Mouse (Mus musculus) gastrocnemius, postnatal 14 days (tissue): Measurements from ENCODE around the gene Wdr4. TPM values are rescaled to one million over a fixed set of nuclear protein-coding genes. Genes with fewer than 3 reads are reported as not detected.
"Not testable (repeated sequence)": the region's sequence is repeated elsewhere in the genome, so short reads cannot be mapped to it uniquely, and the experiment has no call there.

Experiments
- DNase-seq: peaks from one replicate; pipeline ENCODE4 v3.0.0; 2021; ENCODE audit warnings: mixed read lengths
- intact Hi-C: fragments of 180-260 bp; cut with DNase I; formaldehyde crosslinking; loops from one replicate; pipeline ENCODE4 v1.15.1; 2025; ENCODE audit warnings: low total_unique reads
- total RNA-seq, 2 experiments: library from RNA; stranded (reverse); gene quantifications; 2 replicates each; pipeline ENCODE4 v1.2.3; 2021

The Wdr4 gene
- total RNA-seq, 2 experiments from 2014 or later, result 6.7 to 7.9 TPM

- DNase-seq, result no peak
- intact Hi-C loops, result no loop called here
These were observed 21.2 kb upstream of the Wdr4 start for GRCm38 (mm10) chr17:31540809-31541459.

DNA sequence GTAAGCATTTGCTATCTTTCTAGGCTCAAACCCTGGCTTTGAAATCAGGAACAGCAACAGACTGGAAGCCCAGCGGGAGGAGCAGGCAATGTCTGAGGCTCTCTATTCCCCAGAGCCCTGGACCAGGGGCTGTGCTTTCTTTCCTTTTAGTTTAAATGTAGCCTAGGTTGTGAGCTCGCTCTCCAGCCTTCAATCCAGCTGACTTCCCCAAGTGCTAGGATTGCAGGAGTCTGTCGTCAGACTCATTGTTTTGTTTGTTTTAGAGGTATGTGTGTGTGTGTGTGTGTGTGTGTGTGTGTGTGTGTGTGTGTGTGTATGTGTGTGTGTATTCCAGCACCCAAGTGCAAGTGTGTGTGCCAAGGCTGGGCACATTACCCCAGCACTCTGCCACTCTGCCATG is 20.3 kb upstream of the Wdr4 start:
- DNase-seq, result no peak
- intact Hi-C loops, result no loop called here

GRCm38 (mm10) chr17:31535871-31536629 is 16.3 kb upstream of the Wdr4 start:
- DNase-seq, result peak; percentile 81
- intact Hi-C loops, result no loop called here

DNA sequence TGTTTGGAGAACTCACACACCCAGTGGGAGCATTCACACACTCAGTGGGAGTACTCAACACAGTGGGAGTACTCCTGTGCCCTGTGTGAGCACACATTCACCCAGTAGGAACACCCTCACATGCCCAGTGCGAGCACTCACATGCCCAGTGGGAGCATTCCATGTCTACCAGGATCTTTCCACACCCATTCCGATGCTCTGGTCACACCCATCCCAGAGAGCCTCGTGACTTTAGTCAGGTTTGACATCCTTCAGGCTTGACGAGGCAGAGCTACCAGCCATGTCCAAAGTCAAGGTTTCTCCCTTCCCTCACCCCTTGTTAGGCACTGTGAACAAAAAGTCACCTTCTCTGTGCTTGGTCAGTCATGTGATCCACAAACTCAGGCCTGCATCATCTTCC is 15.6 kb upstream of the Wdr4 start:
- intact Hi-C loops, result no loop called here
- DNase-seq, result no peak

DNA sequence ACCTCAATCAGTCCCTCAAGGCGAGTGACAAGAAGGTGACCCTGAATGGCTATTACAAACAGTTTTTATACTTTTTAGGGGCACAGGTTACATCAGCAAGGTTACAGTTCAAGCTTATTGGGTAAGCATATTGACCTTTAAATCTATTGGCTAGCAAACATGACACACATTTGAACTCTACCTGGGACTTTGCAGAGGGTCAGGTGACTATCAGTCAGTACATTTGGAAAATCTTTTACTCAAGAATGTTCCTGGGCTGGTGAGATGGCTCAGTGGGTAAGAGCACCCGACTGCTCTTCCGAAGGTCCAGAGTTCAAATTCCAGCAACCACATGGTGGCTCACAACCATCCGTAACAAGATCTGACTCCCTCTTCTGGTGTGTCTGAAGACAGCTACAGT is 12.6 kb upstream of the Wdr4 start:
- intact Hi-C loops, DNase-seq: not testable (repeated sequence)

DNA sequence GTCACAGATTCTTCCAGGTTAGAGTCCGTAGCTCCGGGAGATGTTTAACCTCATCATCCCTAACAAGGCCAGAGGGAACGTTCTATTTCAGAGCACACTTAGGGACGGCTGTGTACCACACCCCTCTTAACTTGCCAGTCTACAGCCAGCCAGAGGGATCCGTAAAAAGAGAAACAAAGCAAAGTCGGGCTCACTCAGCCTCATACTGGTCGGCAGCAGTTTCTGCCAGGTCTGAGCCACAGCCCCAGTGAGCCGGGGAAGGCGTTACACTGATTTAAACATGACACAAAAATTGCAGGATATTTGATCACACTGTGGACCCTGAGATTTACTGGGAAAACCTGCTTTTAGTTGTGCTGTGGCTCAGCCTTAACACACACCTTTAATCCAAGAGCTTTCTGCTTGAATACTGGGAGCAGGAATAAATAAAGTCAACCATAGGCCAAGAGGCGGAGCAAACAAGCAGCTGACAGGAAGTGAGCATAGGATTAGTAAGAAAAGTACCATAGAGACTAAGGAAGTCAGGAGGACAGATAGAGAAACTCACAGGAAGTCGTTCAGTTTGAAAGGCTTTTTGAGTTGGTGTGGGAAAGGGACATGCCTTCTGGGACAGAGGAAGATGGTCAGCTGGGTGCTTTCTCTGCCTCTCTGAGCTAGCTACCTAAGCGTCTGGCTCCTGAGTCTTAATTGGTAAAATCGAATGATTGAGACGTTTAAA is 11.8 kb upstream of the Wdr4 start:
- intact Hi-C loops, result no loop called here

DNA sequence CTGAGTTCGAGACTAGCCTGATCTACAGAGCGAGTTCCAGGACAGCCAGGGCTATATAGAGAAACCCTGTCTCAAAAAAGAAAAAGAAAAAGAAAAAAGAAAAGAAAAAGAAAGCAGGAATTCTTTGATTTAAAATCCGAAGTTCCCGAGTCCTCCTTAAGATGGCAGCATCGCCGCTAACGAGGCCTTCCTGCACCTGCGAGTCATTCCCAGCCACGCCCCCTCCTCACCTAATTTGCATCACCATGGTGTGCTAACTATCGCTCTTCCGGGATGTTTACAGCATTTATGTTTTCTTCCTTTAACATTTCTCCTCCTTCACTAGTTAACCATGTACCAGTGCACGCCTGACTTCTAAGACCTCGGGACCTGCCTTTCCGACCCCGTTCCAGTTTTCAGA is 9.5 kb upstream of the Wdr4 start:
- intact Hi-C loops, result loop anchor here (5.0 kb wide), 2 partner anchors 33 to 133 kb away; partner anchors contain the start of gene Pknox1
- no peak for DNase-seq

More for the DNA sequence above, 11.8 kb upstream of the Wdr4 start:
- DNase-seq, result no peak

DNA sequence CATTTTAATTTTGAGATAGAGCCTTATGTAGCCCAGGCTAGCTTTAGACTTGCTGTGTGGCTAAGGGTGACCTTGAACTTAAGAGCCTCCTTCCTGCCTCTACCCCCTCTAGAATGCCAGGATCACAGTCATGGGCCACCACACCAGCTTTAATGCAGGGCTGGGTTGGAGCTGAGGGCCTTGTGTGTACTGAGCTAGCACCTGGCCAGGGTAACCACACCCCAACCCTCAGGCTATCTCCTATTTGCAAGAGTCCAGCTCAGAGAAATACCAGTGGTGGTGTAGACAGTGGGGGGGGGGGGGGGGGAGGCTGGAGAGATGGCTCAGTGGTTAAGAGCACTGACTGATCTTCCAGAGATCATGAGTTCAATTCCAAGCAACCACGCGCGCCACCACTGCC is 6.0 kb upstream of the Wdr4 start:
- DNase-seq, result no peak
- intact Hi-C loops, result loop anchor here (5.0 kb wide), 2 partner anchors 36 to 136 kb away; partner anchors contain the start of gene Pknox1

- DNase-seq, result no peak
- intact Hi-C loops, result loop anchor here (5.0 kb wide), 2 partner anchors 37 to 137 kb away; partner anchors contain the start of gene Pknox1
These were observed 5.3 kb upstream of the Wdr4 start for GRCm38 (mm10) chr17:31525114-31525513.

- intact Hi-C loops, result no loop called here
- no peak for DNase-seq
These were observed 2.2 kb upstream of the Wdr4 start for GRCm38 (mm10) chr17:31521948-31522347.

- intact Hi-C loops, result no loop called here
- peak; percentile 72 for DNase-seq
These were observed 1.1 kb upstream of the Wdr4 start for GRCm38 (mm10) chr17:31520895-31521294.

DNA sequence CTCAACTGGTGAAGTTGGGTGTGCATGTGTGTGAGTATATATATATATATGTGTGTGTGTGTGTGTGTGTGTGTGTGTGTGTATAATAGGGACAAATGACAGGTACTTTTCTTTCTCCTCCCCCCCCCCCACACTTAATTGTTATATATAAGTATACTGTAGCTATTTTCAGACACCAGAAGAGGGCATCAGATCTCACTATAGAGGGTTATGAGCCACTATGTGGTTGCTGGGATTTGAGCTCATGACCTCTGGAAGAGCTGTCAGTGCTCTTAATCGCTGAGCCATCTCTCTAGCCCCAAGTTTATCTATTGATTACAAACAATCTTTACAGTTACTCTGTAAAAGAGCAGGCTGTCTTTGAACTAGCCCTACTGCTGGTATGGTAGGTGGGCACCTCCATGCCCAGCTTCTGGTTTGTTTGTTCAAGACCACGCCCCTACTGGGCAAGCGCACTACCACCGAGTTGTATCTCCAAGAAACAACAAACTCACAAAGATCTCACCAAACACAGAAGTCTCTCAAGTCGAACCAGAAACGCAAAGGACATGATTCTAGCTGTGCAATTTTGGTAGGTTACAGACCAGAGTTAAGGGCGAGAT is 335 bp downstream of the Wdr4 start:
- DNase-seq, result no peak
- intact Hi-C loops, result loop anchor here (5.0 kb wide), 1 partner anchor 138 kb away; the partner anchor contains the start of gene U2af1

DNA sequence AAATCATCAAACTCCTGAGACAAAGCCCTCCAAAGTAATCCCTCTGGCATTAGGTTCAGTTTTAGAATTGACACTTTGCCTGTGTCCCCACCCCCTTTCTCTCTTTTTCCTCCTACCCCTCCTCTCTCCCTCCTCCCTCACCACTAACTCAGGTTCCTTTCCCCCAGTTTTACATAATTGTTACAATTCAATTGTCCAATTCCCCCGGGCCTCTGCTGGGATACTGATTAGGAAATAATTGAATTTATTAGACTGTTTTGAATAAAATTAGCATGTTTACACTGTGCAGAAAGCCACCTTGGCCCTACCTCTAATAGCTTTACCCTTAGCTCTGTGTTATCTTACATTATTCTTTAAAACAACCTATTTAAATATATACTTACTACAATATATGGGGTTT is 5.1 kb downstream of the Wdr4 start:
- intact Hi-C loops, result loop anchor here (5.0 kb wide), 1 partner anchor 143 kb away; the partner anchor contains the start of gene U2af1
- no peak for DNase-seq

- intact Hi-C loops, result no loop called here
- DNase-seq, result no peak
These were observed 7.2 kb downstream of the Wdr4 start for GRCm38 (mm10) chr17:31512593-31512992.

- peak; percentile 87 for DNase-seq
- intact Hi-C loops, result no loop called here
These were observed 7.8 kb downstream of the Wdr4 start for GRCm38 (mm10) chr17:31511792-31512495.

DNA sequence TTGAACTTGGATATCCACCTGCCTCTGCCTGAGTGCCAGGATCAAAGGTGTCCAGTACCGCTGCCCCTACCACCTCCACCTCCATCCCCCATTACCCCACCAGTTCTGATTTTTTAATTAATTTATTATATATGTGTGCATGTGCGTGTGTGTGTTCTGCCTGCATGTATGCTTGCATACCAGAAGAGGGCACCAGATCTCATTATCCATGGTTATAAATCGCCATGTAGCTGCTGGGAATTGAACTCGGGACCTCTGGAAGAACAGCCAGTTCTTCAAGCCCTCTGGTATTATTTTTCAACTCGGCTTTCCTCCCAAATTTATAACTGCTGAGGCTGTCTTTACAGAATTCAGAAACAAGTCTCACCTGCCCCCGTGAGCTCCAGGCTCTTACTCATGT is 8.8 kb downstream of the Wdr4 start:
- no peak for DNase-seq
- intact Hi-C loops, result no loop called here

DNA sequence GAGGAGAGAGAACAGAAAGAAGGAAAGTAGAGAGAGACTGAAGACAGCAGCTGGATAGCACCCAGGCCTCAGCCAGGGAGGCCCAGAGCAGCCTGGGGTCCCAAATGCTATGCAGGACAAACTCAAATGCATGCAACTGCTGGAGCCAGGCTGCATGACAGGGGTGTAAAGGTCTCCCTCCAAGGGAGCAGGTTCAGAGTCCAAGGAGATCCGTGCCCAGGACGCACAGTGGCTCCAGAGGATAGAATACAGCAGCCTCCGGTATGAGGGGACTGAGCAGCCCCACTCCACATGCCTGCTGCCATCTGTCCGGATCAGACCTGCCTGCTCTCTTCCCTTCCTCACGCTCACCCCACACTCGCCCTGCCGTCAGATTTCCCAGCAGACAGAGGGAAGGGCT is 13.5 kb downstream of the Wdr4 start:
- intact Hi-C loops, result no loop called here
- DNase-seq, result no peak

DNA sequence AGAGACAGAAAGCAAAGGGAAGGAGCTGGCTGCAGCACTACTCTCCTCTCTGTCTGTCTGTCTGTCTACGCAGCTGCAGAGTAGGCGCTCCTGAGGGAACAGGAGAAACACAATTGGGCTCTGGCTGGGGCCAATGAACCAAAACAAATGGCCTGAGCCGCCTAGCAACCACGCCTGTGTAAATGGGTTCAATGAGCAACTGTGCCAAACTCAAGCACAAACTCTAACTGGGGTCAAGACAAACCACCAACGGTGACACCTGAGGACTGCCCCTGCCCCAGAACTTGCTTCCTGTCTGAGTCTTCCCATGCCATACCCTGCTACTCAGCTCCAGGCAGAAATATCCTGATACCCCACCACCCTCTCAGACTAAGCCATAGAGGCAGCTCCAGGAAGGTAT is 14.8 kb downstream of the Wdr4 start:
- intact Hi-C loops, result no loop called here

GRCm38 (mm10) chr17:31503936-31504335 is 15.8 kb downstream of the Wdr4 start:
- intact Hi-C loops, result no loop called here
- DNase-seq, result no peak

More for the DNA sequence above, 14.8 kb downstream of the Wdr4 start:
- DNase-seq, result no peak
